Mouse (Mus musculus) liver, adult 2 months (tissue): ENCODE measurements around the gene Prss32. TPM values are rescaled to one million over a fixed set of nuclear protein-coding genes. Genes with fewer than 3 reads are reported as not detected.

Experiments used
- DNase-seq: peaks from one replicate; pipeline ENCODE4 v3.0.0-alpha.2; 2011; ENCODE audit warnings: low read depth, low spot score; ENCODE audit errors: extremely low read depth
- H3K27ac ChIP-seq: fragments of 200-500 bp; replicated peaks from 2 replicates; pipeline ENCODE4 v1.5.1; 2012; ENCODE audit warnings: low read depth, mild to moderate bottlenecking, control low read depth, inconsistent platforms, low read length; ENCODE audit not compliant: insufficient read depth
- H3K27me3 ChIP-seq: fragments of 200-500 bp; 2 replicates; pipeline ENCODE4 v1.6.1; 2012; ENCODE audit warnings: mild to moderate bottlenecking, moderate library complexity, low read length, inconsistent platforms; ENCODE audit not compliant: control insufficient read depth, insufficient read depth
- H3K36me3 ChIP-seq: fragments of 200-500 bp; 2 replicates; pipeline ENCODE4 v1.6.1; 2012; ENCODE audit warnings: low read length, inconsistent platforms; ENCODE audit not compliant: control insufficient read depth, insufficient read depth
- H3K4me1 ChIP-seq: fragments of 200-500 bp; 2 replicates; pipeline ENCODE4 v1.6.1; 2011; ENCODE audit warnings: low read length; ENCODE audit not compliant: control insufficient read depth, insufficient read depth
- H3K4me3 ChIP-seq: fragments of 200-500 bp; 2 replicates; pipeline ENCODE4 v1.5.1; 2011; ENCODE audit warnings: low read depth, mild to moderate bottlenecking, control low read depth, low read length, moderate library complexity; ENCODE audit not compliant: insufficient read depth
- H3K79me2 ChIP-seq: fragments of 200-500 bp; 2 replicates; pipeline ENCODE4 v1.6.1; 2012; ENCODE audit warnings: inconsistent platforms, mild to moderate bottlenecking, low read length, moderate library complexity; ENCODE audit not compliant: control insufficient read depth, insufficient read depth
- H3K9ac ChIP-seq: fragments of 200-500 bp; 2 replicates; pipeline ENCODE4 v1.6.1; 2012; ENCODE audit warnings: low read depth, mild to moderate bottlenecking, control low read depth, inconsistent platforms, low read length
- CTCF ChIP-seq: fragments of 200-500 bp; IDR thresholded peaks from 2 replicates; pipeline ENCODE4 v1.5.1; 2011; ENCODE audit warnings: low read depth, low read length, control low read depth
- POLR2A ChIP-seq: fragments of 200-500 bp; IDR thresholded peaks from 2 replicates; pipeline ENCODE4 v1.6.1; 2011; ENCODE audit warnings: low read length, control low read depth; ENCODE audit not compliant: insufficient read depth; ENCODE audit errors: extremely low read depth
- WGBS: fragments of 180-500 bp; shearing (Covaris S2); methylation state at CpG from one replicate; pipeline ENCODE4 v1.1.7; 2018; 5-methylcytosine and 5-hydroxymethylcytosine counted together
- polyA plus RNA-seq: library from polyadenylated mRNA; depleted of rRNA; stranded (reverse); fragments of >200 nt; gene quantifications from 2 replicates; pipeline ENCODE4 v1.2.3, GENCODE M21; 2012
- total RNA-seq: library from RNA; depleted of rRNA; stranded (reverse); fragments of >200 nt; gene quantifications from 2 replicates; pipeline ENCODE4 v1.2.3, GENCODE M21; 2014

Gene Prss32
- total and polyA plus RNA-seq, 2 experiments = 0.45 TPM; not detected in 1

- H3K9ac ChIP-seq = peak overlapping the region; percentile 67
- peaks cover 3% of the 10 kb centered on the region; the same call in 1 of the 2 replicates for H3K79me2 ChIP-seq
- peaks cover 8% of the 10 kb centered on the region; the same call in 1 of the 2 replicates for H3K4me1 ChIP-seq
- peak; percentile 61 for DNase-seq
- H3K36me3 ChIP-seq = peaks cover 28% of the 10 kb centered on the region
- peak overlapping the region; percentile 71 for H3K4me3 ChIP-seq
- no peak for TF ChIP-seq CTCF
- under 1% methylated on average over 47 of the region's 47 CpGs for WGBS
- no peaks in the 10 kb centered on the region for H3K27me3 ChIP-seq
- H3K27ac ChIP-seq = peak overlapping the region; percentile 32
Measured at GRCm38 (mm10) chr17:23828271-23829001, 15.2 kb upstream of the Prss32 start.

GRCm38 (mm10) chr17:23829064-23829619, 14.5 kb upstream of the Prss32 start, which contains the start of gene Elob:
Gene Elob (minus strand): TSS chr17:23829136.
- peak; percentile 69 for DNase-seq
- Histone ChIP-seq H3K4me3 (peak within 1 kb of the TSS; percentile 71), H3K9ac (peak within 1 kb of the TSS; percentile 67), H3K79me2 (peaks cover 3% of the 10 kb centered on the region; the same call in 1 of the 2 replicates), H3K27ac (peak within 1 kb of the TSS; percentile 73), H3K36me3 (peaks cover 22% of the 10 kb centered on the region), H3K27me3 (no peaks in the 10 kb centered on the region), H3K4me1 (peaks cover 8% of the 10 kb centered on the region; the same call in 1 of the 2 replicates)
- TF ChIP-seq POLR2A (no peak), CTCF (peak; percentile 78)
- under 1% methylated on average over 18 of the region's 42 CpGs for WGBS

DNA sequence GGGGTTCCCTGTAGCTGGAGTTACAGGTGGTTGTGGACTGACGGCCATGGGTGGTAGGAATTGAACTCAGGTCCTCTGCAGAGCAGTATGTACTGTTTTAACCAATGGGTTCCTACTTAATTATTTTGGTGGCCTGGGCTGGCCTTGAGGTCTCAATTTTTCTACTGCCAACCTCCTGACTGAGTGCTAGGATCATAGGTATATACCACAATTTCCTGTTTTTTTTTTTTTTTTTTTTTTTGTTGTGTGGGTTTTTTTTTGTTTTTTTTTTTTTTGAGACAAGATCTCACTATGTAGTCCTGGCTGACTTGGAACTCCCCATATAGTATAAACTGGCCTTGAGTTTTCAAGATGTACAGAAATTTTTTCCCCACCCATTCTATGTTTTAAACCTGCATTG, 12.5 kb upstream of the Prss32 start:
- no peak for DNase-seq
- Histone ChIP-seq H3K27ac (no peak overlapping the region), H3K4me1 (peaks cover 8% of the 10 kb centered on the region; the same call in 1 of the 2 replicates), H3K27me3 (peaks cover 3% of the 10 kb centered on the region; the same call in 1 of the 2 replicates), H3K36me3 (peaks cover 4% of the 10 kb centered on the region), H3K9ac (no peak overlapping the region), H3K79me2 (peaks cover 3% of the 10 kb centered on the region; the same call in 1 of the 2 replicates), H3K4me3 (no peak overlapping the region)
- WGBS = 100% methylated on average over 1 of the region's 1 CpGs
- no peak for TF ChIP-seq CTCF
- TF ChIP-seq POLR2A = no peak

GRCm38 (mm10) chr17:23836006-23836575, 7.6 kb upstream of the Prss32 start, which contains the start of gene Prss33:
Gene Prss33 (minus strand): TSS chr17:23836056.
- peaks cover 3% of the 10 kb centered on the region; the same call in 1 of the 2 replicates for H3K27me3 ChIP-seq
- 91% methylated on average over 8 of the region's 8 CpGs for WGBS

GRCm38 (mm10) chr17:23841145-23841544, 2.5 kb upstream of the Prss32 start:
- TF ChIP-seq POLR2A (no peak), CTCF (peak; percentile 73)
- H3K9ac ChIP-seq = no peak overlapping the region
- H3K4me3 ChIP-seq = no peak overlapping the region
- H3K79me2 ChIP-seq = no peaks in the 10 kb centered on the region
- no peaks in the 10 kb centered on the region; the same call in 1 of the 2 replicates for H3K4me1 ChIP-seq
- WGBS = 39% methylated on average over 4 of the region's 4 CpGs
- H3K36me3 ChIP-seq = no peaks in the 10 kb centered on the region
- H3K27ac ChIP-seq = no peak overlapping the region
- H3K27me3 ChIP-seq = no peaks in the 10 kb centered on the region
- DNase-seq = peak; percentile 58

More at GRCm38 (mm10) chr17:23836006-23836575, 7.6 kb upstream of the Prss32 start, which contains the start of gene Prss33:
- H3K4me1 ChIP-seq = no peaks in the 10 kb centered on the region
- no peak within 1 kb of the TSS for H3K4me3 ChIP-seq
- TF ChIP-seq CTCF = no peak
- no peak for TF ChIP-seq POLR2A
- no peaks in the 10 kb centered on the region for H3K36me3 ChIP-seq
- H3K79me2 ChIP-seq = no peaks in the 10 kb centered on the region
- DNase-seq = no peak
- no peak within 1 kb of the TSS for H3K9ac ChIP-seq
- H3K27ac ChIP-seq = no peak within 1 kb of the TSS
